Mouse (Mus musculus) large intestine, adult 2 months (tissue): ENCODE results near the gene Maff. TPM values are rescaled to one million over a fixed set of nuclear protein-coding genes. Genes with fewer than 3 reads are reported as not detected.

Source experiments
- DNase-seq: peaks from one replicate; pipeline ENCODE4 v3.0.0-alpha.2; 2012; ENCODE audit warnings: low read depth, low spot score
- WGBS: fragments of 180-500 bp; shearing (Covaris S2); methylation state at CpG from one replicate; pipeline ENCODE4 v1.1.7; 2018; 5-methylcytosine and 5-hydroxymethylcytosine counted together
- polyA plus RNA-seq: library from polyadenylated mRNA; depleted of rRNA; stranded (reverse); fragments of >200 nt; gene quantifications from 2 replicates; pipeline ENCODE4 v1.2.3, GENCODE M21; 2012; rRNA removed

Gene Maff
- polyA plus RNA-seq: 5.3 and 7.7 TPM in 2 replicates

GRCm38 (mm10) chr15:79346051-79346793, at the start of gene Maff:
Maff (plus strand) TSS chr15:79346621.
- DNase-seq: no peak
- 76% methylated on average over 8 of the region's 8 CpGs for WGBS

DNA sequence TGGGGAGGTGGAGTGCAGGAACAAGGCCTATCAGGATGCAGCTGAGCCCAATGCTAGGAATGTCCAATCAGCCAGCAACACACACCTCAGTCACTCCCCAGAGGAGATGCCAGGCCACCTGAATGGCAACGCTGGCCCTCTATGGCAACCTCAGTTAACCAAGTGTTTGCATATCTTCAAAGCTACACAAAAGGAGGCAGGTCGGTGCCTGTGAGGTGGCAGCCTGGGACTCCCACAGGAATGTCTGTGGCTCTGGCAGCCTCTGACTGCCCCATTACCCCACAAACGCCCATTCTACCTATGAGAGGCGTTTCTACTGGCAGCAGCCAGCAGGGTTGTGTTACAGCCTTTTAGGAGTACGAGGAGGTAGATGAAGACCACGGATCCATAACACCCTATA, 47.9 kb upstream of the Maff start:
- DNase-seq: no peak
- 91% methylated on average over 6 of the region's 6 CpGs for WGBS

DNA sequence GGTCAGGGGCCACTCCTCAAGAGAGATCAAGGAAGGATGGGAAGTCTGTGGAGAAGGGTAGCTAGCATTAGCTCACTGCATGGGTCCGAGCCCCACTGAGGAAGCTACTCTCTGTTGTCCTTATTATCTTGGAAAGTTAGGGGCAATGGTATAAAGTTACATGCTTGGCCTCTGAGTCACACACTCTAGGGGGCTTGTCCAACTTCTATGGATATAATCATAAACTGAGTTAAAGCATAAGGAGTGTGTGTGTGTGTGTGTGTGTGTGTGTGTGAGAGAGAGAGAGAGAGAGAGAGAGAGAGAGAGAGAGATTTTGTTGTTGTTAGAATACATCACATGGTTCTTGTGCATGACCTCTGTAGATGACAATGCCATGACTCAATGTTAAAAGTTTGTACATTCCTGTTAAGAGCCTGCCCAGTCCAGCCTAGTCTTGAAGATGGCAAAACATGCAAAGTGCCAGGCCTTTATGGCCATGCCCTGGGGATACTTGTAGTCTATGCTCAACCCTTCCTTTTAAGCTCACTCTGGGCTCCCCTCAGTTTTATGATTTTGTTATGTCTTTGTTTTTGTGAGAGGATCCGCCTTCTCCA, 46.8 kb upstream of the Maff start:
- DNase-seq: no peak
- 66% methylated on average over 2 of the region's 2 CpGs for WGBS

- no peak for DNase-seq
- 91% methylated on average over 8 of the region's 8 CpGs for WGBS
Observed at GRCm38 (mm10) chr15:79303725-79304124, 42.7 kb upstream of the Maff start.

DNA sequence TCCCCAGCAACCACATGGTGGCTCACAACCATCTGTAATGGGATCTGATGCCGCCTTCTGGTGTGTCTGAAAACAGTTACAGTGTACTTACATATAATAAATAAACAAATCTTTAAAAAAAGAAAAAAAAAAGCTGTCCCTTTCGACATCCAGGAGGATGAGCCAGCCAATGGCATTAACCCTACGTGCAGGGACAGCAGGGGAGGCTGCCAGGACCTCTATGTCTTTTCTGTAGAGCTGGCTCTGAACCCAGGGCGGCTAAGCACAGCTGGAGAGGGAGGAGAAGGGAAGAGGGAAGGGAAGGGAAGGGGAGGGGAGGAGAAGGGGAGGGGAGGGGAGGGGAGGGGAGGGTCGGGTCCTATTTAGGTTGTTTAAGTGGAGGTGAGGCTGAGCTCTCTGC, 41.6 kb upstream of the Maff start:
- DNase-seq: no peak
- 83% methylated on average over 4 of the region's 5 CpGs for WGBS

- WGBS: 82% methylated on average over 23 of the region's 23 CpGs
- no peak for DNase-seq
Observed at GRCm38 (mm10) chr15:79306043-79306637, 40.3 kb upstream of the Maff start.

- DNase-seq: no peak
- WGBS: 75% methylated on average over 4 of the region's 4 CpGs
Observed at GRCm38 (mm10) chr15:79307861-79308260, 38.6 kb upstream of the Maff start.

DNA sequence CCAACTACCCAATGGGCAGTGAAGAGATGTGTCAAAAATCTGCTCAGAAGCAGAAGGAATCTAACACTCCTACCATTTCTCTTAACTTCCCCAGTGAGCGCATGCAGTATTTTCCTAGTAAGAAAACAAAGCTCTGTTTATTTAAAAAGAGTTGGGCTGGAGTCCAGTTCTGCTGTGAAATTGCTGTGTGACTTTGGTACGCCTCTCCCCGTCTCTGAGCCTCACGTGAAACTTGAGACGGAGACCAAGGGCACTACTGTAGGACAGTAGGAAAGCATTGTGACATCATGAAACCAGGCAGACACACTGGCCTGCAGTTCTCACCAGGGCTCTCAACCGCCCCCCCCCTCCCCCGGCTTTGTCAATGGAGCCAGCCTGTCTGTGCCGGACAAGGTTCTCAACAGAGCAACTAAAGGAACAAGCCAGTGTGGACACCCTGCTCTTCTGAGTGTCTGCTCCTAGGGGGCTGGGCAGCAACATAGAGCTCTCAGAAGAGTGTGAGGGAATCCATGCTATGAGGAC, 32.5 kb upstream of the Maff start:
- WGBS: 59% methylated on average over 8 of the region's 8 CpGs
- no peak for DNase-seq

DNA sequence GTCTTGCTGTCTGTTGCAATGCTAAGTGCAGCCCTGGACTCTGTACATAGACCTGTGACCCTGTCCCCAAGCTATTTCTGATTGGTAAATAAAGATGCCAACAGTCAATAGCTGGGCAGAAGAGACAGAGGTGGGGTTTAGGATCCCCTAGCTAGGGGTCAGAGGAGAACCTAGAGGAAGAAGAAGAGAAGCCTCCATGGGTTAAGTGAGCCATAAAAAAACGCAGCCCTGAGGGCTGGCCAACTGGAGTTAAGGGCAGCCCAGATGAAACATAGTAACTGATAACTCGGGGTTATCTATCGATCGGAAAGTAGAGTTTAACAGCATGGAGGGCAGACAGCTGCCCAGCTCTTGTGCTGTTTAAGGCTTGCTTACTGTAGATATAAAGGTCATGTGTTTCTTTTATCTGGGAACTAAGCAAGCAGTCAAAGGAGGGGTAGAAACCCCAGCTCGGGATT, 24.7 kb upstream of the Maff start:
- DNase-seq: no peak
- 32% methylated on average over 5 of the region's 5 CpGs for WGBS

DNA sequence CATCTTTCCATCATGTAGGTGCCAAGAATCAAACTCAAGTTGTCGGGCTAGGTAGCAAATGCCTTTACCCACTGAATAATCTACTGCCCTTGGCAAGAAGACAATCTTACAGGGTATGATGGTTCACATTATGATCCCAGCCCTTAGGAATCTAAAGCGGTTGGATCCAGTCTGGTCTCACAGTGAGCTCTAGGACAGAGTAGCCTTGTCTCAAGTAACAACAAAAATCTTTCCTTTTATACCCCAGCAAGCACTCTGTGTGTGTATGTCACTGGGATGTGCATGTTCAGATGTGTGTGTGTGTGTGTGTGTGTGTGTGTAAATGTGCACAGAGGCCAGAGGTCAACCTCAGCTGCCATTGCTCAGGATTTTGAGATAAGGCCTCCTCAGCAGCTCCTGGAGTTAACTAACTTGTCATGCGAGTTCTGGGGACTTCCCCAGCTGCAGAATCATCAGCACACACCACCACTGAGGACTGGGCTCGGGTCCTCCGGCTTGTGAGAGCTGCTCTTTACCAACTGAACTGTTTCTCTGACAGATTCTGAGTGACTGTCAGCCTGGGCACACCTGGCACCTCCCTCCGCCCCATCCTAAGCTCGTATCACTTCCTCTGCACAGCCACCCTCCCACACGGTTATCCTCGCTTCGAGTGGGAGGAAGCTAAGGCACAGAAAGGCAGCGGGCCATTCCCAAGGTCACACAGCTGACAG, 24.0 kb upstream of the Maff start:
- DNase-seq: no peak
- 34% methylated on average over 11 of the region's 11 CpGs for WGBS

DNA sequence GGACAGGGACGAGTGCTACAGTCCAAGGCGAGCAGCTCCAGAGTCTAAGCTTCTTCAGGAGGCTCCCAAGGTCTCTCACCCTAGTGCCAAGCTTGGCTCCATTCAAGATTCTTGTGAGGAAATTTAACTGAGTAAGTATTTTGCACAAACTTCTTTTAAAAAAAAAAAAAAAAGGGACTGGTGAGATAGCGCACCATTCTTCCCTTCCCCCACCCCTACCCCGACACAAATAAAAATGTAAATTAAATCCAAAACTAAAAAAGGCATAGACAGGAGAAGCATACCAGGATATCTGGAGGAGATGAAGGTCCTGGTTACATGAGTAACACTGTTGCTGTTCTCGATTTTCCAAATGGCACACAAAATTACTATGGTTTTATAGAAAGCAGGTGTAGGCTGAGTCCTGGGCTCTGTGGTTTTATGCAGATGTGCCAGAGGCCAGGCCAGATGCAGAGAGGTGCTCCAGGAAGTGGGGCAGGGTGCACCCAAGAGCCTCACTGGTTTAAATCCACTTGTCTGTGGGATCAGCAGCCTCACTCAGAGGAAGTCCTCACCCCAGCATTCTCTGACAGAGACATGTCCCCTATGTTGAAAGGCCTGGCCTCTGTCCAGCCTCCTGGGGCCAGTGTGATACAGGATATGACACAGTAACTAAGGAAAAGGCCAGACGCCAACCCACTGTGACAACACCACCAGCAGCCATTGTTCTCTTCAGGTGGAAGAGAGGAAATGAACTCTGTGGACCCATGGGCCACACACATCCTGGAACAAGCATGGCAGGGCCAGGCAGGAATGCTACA, 23.2 kb upstream of the Maff start:
- no peak for DNase-seq
- 46% methylated on average over 6 of the region's 6 CpGs for WGBS

DNA sequence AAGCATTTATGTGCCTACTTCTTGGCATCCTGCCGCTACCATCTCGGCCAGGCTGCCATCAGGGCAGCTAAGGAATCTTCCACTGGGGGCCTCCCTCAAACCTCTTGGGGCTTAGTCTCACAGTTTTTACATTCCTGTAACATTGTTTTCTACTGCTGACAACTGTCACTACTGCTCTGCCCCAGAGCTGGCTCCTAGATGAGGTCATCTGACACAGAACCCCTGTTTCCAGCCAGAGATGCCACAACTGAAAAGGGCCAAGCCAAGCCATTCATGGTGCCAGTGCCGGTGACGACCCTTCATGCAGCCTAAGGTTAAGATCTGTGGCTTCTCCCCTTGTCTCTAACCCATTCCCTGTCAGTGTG, 22.6 kb upstream of the Maff start:
- 48% methylated on average over 4 of the region's 4 CpGs for WGBS
- no peak for DNase-seq

DNA sequence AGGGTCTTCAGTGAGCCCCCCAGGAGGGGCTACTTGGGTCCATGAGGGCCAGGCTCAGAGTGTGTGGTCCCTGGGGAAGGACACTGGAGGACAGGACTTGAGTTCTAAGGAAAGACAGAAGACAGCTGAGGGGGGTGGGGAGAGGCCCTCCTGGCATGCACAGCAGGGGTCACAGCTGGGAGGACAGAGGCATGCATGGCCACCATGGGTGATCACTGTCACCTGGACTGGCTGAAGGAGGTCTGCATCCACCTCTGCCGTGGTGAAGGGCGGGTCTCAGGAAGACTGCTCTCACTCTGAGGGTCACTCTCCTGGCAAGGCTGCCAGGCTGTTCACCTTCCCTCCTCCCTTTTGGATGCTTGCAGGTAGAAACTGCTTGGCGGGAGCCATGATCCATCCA, 22.0 kb upstream of the Maff start:
- 69% methylated on average over 3 of the region's 3 CpGs for WGBS
- no peak for DNase-seq

GRCm38 (mm10) chr15:79325742-79326141, 20.7 kb upstream of the Maff start:
- WGBS: 63% methylated on average over 3 of the region's 3 CpGs
- DNase-seq: no peak

GRCm38 (mm10) chr15:79326264-79326663, 20.2 kb upstream of the Maff start:
- 27% methylated on average over 4 of the region's 4 CpGs for WGBS
- DNase-seq: no peak

DNA sequence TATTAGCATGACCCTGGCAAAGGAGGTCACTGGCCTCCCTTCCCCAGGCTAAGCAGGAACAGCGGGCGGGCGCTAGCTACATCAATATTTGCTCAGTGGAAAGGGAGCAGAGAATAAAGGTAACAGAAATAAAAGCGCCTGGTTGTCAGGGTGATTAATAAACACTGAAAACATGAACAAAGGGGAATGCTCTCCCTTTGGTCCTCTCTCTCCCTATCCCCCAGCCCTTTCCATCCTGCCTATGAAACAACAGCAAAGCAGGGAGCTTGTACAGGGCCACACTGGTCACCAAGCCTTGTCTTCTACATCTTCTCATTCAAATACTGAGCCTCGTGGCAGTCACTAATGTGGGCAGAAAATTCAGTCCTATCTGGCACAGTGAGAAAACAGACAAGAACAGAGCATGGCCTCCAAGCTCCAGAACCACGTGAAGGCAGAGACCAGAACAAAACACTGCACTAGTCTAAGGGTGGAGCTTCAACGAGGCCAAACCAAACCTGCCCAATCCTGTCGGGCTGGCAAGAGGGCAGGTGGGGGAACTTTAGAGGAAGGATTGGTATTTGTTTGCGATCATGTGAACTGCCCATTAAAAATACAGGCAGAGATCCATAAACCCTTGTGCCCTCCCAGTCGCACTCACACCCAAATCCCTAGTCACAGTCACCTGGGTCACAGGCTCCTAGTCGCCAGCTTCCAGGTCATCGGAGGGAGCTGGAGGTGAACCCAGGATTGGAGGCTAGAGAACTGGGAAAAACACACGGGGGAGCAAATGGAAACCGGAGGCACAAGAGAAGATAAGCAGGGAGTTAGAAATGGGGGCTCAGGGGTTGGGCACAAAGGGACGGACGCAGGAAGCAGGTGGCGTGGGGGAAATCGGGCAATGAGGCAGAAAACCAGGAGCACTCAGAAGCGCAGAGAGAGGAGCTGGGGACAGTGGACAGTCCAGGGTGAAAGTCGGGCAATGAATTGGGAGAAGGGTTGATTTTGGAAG, 19.2 kb upstream of the Maff start:
- 12% methylated on average over 20 of the region's 20 CpGs for WGBS
- peak; percentile 80 for DNase-seq

DNA sequence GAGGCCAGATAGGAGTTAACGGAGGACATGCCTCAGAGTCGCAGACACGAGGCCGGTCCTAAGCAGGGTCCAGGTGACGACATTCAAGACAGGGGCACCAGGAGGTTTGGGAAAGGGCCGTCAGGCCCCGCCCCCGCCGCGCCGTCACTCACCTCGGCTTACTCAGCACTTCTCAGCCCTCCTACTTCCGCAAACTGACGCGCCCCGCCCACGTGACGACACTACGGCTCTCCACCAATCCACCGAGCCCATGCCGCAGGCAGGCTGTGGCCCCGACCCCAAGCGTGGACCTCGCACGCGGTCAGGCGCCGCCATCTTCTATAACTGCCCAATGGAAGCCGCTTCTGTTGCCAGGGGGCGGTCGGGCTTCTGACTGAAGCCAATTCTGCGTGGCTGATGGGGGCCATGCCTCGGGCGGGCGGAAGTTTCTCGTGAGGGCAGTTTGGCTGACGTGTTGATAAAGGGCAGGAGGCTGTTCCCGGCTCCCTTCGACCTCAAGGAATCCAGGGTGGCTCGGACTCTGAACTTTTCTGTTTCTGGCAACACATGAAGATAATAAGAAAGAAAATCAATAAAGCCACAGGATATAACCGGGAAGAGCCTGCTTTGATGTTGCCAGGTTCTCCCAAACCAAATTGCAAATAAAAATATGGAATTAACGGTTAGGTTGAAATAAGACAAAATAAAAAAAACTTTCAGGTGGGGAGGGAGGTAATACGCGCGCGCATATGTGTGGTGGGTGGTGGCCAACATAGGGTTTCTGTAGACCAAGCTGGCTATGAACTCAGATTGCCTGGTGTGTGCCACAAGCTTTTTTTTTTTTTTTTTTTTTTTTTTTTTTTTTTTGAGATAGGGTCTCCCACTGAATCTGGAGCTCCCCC, 18.1 kb upstream of the Maff start, which contains the start of gene Pla2g6:
Pla2g6 (minus strand) TSS at position 333 of the 881 bp plus-strand sequence.
- 2% methylated on average over 46 of the region's 46 CpGs for WGBS
- DNase-seq: peak; percentile 98
